Mouse (Mus musculus) forebrain, embryonic 16.5 days (tissue): ENCODE results near the gene Dohh. TPM values are rescaled to one million over a fixed set of nuclear protein-coding genes. Genes with fewer than 3 reads are reported as not detected.
A peak's percentile ranks its signal among the peaks of the same experiment; 100 is the strongest.

ENCODE experiments used
- ATAC-seq: fragments of 200-750 bp; cut with Nextera tagmentation; 2 replicates; pipeline ENCODE4 v1.8.0; 2017; ENCODE audit warnings: mild to moderate bottlenecking, moderate library complexity
- H3K27ac ChIP-seq: fragments of 300-500 bp; sonication (generic); 2 replicates; pipeline ENCODE4 v1.5.1; 2014; ENCODE audit warnings: low read length, control low read depth
- H3K27me3 ChIP-seq: fragments of 300-500 bp; sonication (generic); replicated peaks from 2 replicates; pipeline ENCODE4 v1.6.1; 2014; ENCODE audit warnings: low read length; ENCODE audit not compliant: control insufficient read depth, insufficient read depth
- H3K36me3 ChIP-seq: fragments of 300-500 bp; sonication (generic); 2 replicates; pipeline ENCODE4 v1.6.1; 2014; ENCODE audit not compliant: control insufficient read depth, insufficient read depth
- H3K4me1 ChIP-seq: fragments of 300-500 bp; sonication (generic); replicated peaks from 2 replicates; pipeline ENCODE4 v1.6.1; 2014; ENCODE audit warnings: low read length; ENCODE audit not compliant: control insufficient read depth, insufficient read depth
- H3K4me2 ChIP-seq: fragments of 300-500 bp; sonication (generic); 2 replicates; pipeline ENCODE4 v1.6.1; 2014; ENCODE audit warnings: mild to moderate bottlenecking, low read length, control low read depth
- H3K4me3 ChIP-seq: fragments of 300-500 bp; sonication (generic); replicated peaks from 2 replicates; pipeline ENCODE4 v1.5.1; 2014; ENCODE audit warnings: mild to moderate bottlenecking, low read length, control low read depth
- H3K9ac ChIP-seq: fragments of 300-500 bp; sonication (generic); replicated peaks from 2 replicates; pipeline ENCODE4 v1.6.1; 2014; ENCODE audit warnings: low read depth, low read length, control low read depth
- H3K9me3 ChIP-seq: fragments of 300-500 bp; sonication (generic); 2 replicates; pipeline ENCODE4 v1.6.1; 2016; ENCODE audit warnings: low read length; ENCODE audit not compliant: control insufficient read depth
- WGBS: fragments of 180-500 bp; shearing (Covaris S2); extraction: QIAGEN DNeasy Blood & Tissue Kit; methylation state at CpG from one replicate; pipeline ENCODE4 v1.1.7; 2014; 5-methylcytosine and 5-hydroxymethylcytosine counted together
- polyA plus RNA-seq: library from polyadenylated mRNA; unstranded; fragments of >200 nt; fragmentation: Nextera tagmentation; extraction: Ambion mirVana; gene quantifications from 2 replicates; pipeline ENCODE4 v1.2.1, GENCODE M21; 2015

The Dohh gene
- polyA plus RNA-seq, 1 experiment from 2014 or later: 91.0 TPM

- Histone ChIP-seq H3K9ac (no peak overlapping the region), H3K27me3 (peaks cover 38% of the 10 kb centered on the region), H3K4me3 (no peak overlapping the region), H3K4me2 (no peak overlapping the region), H3K4me1 (peaks cover 24% of the 10 kb centered on the region), H3K36me3 (no peaks in the 10 kb centered on the region), H3K27ac (no peak overlapping the region), H3K9me3 (no peaks in the 10 kb centered on the region)
- 86% methylated on average over 4 of the region's 4 CpGs for WGBS
- no peak for ATAC-seq
These were observed 39.1 kb upstream of the Dohh start for GRCm38 (mm10) chr10:81345162-81345534.

DNA sequence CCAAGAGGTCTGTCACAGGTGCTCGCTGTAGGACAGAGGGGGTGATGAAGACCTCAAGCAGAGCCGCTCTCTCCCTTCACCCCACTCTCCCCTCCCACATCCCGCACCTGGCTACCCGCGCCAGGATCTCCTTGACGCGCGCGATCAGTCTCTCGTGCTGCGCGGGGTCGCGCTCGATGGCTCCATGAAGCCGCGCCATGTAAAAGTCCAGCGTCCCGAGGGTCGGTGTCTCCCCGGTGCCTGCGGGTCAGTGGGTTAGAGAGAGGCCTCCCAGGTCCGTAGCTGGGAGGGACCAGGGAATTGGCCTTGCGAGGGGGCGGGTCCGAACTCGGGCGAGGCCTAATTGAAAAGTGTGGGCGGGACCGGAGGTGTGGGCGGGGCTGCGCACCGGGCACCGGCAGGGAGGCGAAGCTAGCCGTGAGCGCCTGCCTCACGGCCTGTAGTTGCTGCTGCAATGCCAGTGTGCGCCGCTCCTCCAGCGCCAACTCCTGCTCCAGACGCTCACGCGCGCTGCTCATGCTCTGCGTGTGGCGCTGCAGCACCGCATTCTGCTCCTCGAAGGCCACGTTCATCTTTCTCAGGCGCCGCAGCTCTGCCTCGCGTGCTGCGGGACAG, 37.7 kb upstream of the Dohh start:
- H3K9ac ChIP-seq: peak overlapping the region; percentile 45
- peaks cover 28% of the 10 kb centered on the region for H3K4me1 ChIP-seq
- no peaks in the 10 kb centered on the region for H3K36me3 ChIP-seq
- no peak overlapping the region for H3K27ac ChIP-seq
- H3K9me3 ChIP-seq: no peaks in the 10 kb centered on the region
- H3K27me3 ChIP-seq: peaks cover 34% of the 10 kb centered on the region
- H3K4me2 ChIP-seq: peak overlapping the region; percentile 59
- WGBS: 9% methylated on average over 53 of the region's 55 CpGs
- ATAC-seq: no peak
- peak overlapping the region; percentile 37 for H3K4me3 ChIP-seq

DNA sequence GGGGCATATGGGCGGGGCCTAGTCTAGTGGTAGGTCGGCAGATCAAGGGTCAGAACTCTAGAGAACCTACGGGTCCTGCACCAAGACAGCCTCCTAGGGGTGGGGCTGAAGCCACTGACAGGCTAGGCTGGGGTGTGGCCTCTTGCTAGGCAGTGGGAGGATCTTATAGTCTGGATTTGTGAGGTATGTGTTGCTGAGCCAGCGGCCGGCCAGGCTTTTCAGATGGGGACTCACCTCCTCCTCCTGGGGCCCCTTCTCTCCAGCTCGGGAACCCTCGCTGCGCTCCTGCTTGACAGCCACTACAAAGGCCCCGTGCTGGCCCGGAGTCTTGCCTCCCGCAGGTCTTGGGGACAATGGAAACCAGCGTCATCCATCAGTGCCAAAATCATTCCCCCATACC, 35.1 kb upstream of the Dohh start:
- 5% methylated on average over 12 of the region's 12 CpGs for WGBS
- H3K36me3 ChIP-seq: no peaks in the 10 kb centered on the region
- no peak overlapping the region; the same call in 1 of the 2 replicates for H3K9ac ChIP-seq

GRCm38 (mm10) chr10:81349961-81350350, 34.3 kb upstream of the Dohh start:
- ATAC-seq: peak; percentile 21
- peak overlapping the region; percentile 95 for H3K4me2 ChIP-seq
- peaks cover 22% of the 10 kb centered on the region for H3K4me1 ChIP-seq
- H3K9me3 ChIP-seq: no peaks in the 10 kb centered on the region
- H3K9ac ChIP-seq: peak overlapping the region; percentile 68
- no peak overlapping the region for H3K27ac ChIP-seq
- H3K27me3 ChIP-seq: peaks cover 5% of the 10 kb centered on the region
- under 1% methylated on average over 28 of the region's 29 CpGs for WGBS
- peak overlapping the region; percentile 70 for H3K4me3 ChIP-seq
- H3K36me3 ChIP-seq: no peaks in the 10 kb centered on the region

More for the DNA sequence above, 35.1 kb upstream of the Dohh start:
- Histone ChIP-seq H3K27ac (no peak overlapping the region), H3K27me3 (peaks cover 12% of the 10 kb centered on the region), H3K4me3 (peak overlapping the region; percentile 70), H3K4me1 (peaks cover 22% of the 10 kb centered on the region), H3K9me3 (no peaks in the 10 kb centered on the region), H3K4me2 (peak overlapping the region; percentile 95)
- no peak for ATAC-seq

GRCm38 (mm10) chr10:81350351-81351063, 33.7 kb upstream of the Dohh start, which contains the start of gene Hmg20b:
Gene Hmg20b (minus strand): TSS chr10:81350480.
- peak; percentile 96 for ATAC-seq
- Histone ChIP-seq H3K36me3 (no peaks in the 10 kb centered on the region), H3K4me1 (peaks cover 22% of the 10 kb centered on the region)

GRCm38 (mm10) chr10:81351678-81352291, 32.4 kb upstream of the Dohh start:
- Histone ChIP-seq H3K4me1 (peaks cover 20% of the 10 kb centered on the region), H3K36me3 (no peaks in the 10 kb centered on the region), H3K4me2 (no peak overlapping the region), H3K9ac (no peak overlapping the region), H3K9me3 (no peaks in the 10 kb centered on the region), H3K27ac (no peak overlapping the region), H3K4me3 (no peak overlapping the region), H3K27me3 (peaks cover 3% of the 10 kb centered on the region; the same call in 1 of the 2 replicates)
- 29% methylated on average over 9 of the region's 9 CpGs for WGBS
- ATAC-seq: no peak

More at GRCm38 (mm10) chr10:81350351-81351063, 33.7 kb upstream of the Dohh start, which contains the start of gene Hmg20b:
- Histone ChIP-seq H3K9ac (peak within 1 kb of the TSS; percentile 68), H3K27ac (peak within 1 kb of the TSS; percentile 58; the same call in 1 of the 2 replicates), H3K9me3 (no peaks in the 10 kb centered on the region), H3K27me3 (peaks cover 2% of the 10 kb centered on the region; the same call in 1 of the 2 replicates), H3K4me2 (peak within 1 kb of the TSS; percentile 95), H3K4me3 (peak within 1 kb of the TSS; percentile 70)
- WGBS: under 1% methylated on average over 54 of the region's 54 CpGs

- H3K36me3 ChIP-seq: no peaks in the 10 kb centered on the region
- ATAC-seq: no peak
- no peaks in the 10 kb centered on the region for H3K9me3 ChIP-seq
- H3K4me3 ChIP-seq: no peak overlapping the region
- H3K4me1 ChIP-seq: peaks cover 23% of the 10 kb centered on the region
- no peak overlapping the region for H3K9ac ChIP-seq
- WGBS: 69% methylated on average over 9 of the region's 9 CpGs
- 0 out of 2 replicates have a peak, but pooled peaks cover 2% of the 10 kb centered on the region for H3K27me3 ChIP-seq
- no peak overlapping the region for H3K27ac ChIP-seq
- no peak overlapping the region for H3K4me2 ChIP-seq
These were observed 29.3 kb upstream of the Dohh start for GRCm38 (mm10) chr10:81354738-81355477.

- Histone ChIP-seq H3K4me3 (no peak overlapping the region), H3K9ac (no peak overlapping the region), H3K27ac (no peak overlapping the region), H3K4me2 (no peak overlapping the region), H3K4me1 (peaks cover 21% of the 10 kb centered on the region), H3K9me3 (no peaks in the 10 kb centered on the region), H3K36me3 (no peaks in the 10 kb centered on the region), H3K27me3 (0 out of 2 replicates have a peak, but pooled peaks cover 2% of the 10 kb centered on the region)
- WGBS: 79% methylated on average over 4 of the region's 4 CpGs
- no peak for ATAC-seq
These were observed 28.7 kb upstream of the Dohh start for GRCm38 (mm10) chr10:81355533-81355932.
